ENCODE assay signal across 24 mouse cellular contexts in the genomic region with DNA sequence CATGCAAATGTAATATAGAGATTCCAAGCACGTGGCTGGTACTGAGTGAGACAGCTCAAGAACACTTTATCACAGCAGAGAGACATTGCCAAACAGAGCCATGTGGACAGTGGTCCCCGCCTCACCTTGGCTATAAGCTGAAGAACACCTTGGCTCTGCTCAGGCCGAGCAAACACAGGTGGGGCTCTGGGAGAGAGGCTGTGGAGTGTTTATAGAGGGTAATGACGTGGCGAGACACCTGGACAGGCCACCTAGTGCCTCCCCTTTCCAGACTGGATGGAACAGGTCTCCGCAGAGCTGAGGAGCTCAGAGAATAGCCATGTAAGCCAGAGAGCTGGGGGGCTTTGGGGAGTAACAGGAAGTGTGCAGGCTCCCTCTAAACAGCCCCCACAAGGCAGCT. TPM values are rescaled to one million over a fixed set of nuclear protein-coding genes. Genes with fewer than 3 reads are reported as not detected.
A peak's percentile ranks its signal among the peaks of the same experiment; 100 is the strongest.
DNase-seq lines count a peak whose midpoint lies in the region; ATAC-seq and TF ChIP-seq lines count a peak whose summit lies in the region.
"Had no signal": no experiment of that assay in that cellular context is flagged by ENCODE, and none has a peak within 500 bp of the region (broad histone marks: within the 10 kb centered on the region; RNA-seq: fewer than 3 reads in every experiment).

No protein-coding gene starts in this region.

- 0 out of 2 replicates have a peak, but pooled peaks have one; percentile 11 for TF ChIP-seq POLR2A in small intestine, adult 2 months (IDR thresholded peaks at IDR 0.05; ENCODE audit: low read depth, low read length)

- no peak for DNase-seq in layer of hippocampus, adult 2 months (ENCODE audit: low spot score in 2 of 2)
- DNase-seq in layer of hippocampus, postnatal 14 days (ENCODE audit: low spot score in 2 of 2): no peak
- DNase-seq in thymus, postnatal 14 days: no peak
- no peak for DNase-seq in right cerebral cortex, postnatal 4 days
- DNase-seq in frontal cortex, adult 2 months (ENCODE audit: extremely low spot score in 1 of 2, low spot score in 1 of 2): no peak
- DNase-seq: adrenal gland, postnatal 14 days; cerebellum, postnatal 25 days; gastrocnemius, postnatal 10 days; kidney, postnatal 4 days; liver, embryonic 13.5 days; spleen, adult 18-20 months; thymus, postnatal 25 days had no signal

- no peaks in the 10 kb centered on the region for H3K27me3 ChIP-seq in lung, embryonic 16.5 days (ENCODE audit: control insufficient read depth, insufficient read depth, low read depth, low read length)
- H3K27me3 ChIP-seq in small intestine, adult 2 months (ENCODE audit: control insufficient read depth, insufficient read depth, low read length): no peaks in the 10 kb centered on the region
- H3K27me3 ChIP-seq: forebrain, embryonic 13.5 days had no signal

- no peak overlapping the region for H3K9ac ChIP-seq in lung, embryonic 16.5 days (ENCODE audit: low read length)
- H3K9ac ChIP-seq: forebrain, embryonic 13.5 days; limb, embryonic 12.5 days; liver, embryonic 13.5 days; midbrain, embryonic 12.5 days; neural tube, embryonic 12.5 days had no signal

- peak overlapping the region; percentile 80 for H3K27ac ChIP-seq in layer of hippocampus, adult 2 months
- peak overlapping the region; percentile 70 for H3K27ac ChIP-seq in lung, embryonic 16.5 days (ENCODE audit: low read length)
- no peak overlapping the region for H3K27ac ChIP-seq in small intestine, adult 2 months (ENCODE audit: insufficient read depth, low read depth, low read length)
- H3K27ac ChIP-seq: forebrain, embryonic 13.5 days; hindbrain, embryonic 10.5 days; limb, embryonic 12.5 days; liver, embryonic 13.5 days; midbrain, embryonic 12.5 days; neural tube, embryonic 12.5 days had no signal

- peaks cover 21% of the 10 kb centered on the region for H3K4me1 ChIP-seq in lung, embryonic 16.5 days (replicated peaks; ENCODE audit: control insufficient read depth, insufficient read depth, low read length)
- H3K4me1 ChIP-seq in small intestine, adult 2 months (ENCODE audit: control insufficient read depth, insufficient read depth, insufficient read length, low read length): no peaks in the 10 kb centered on the region
- H3K4me1 ChIP-seq: neural tube, embryonic 12.5 days had no signal

- no peak overlapping the region for H3K4me3 ChIP-seq in layer of hippocampus, adult 2 months
- H3K4me3 ChIP-seq in lung, embryonic 16.5 days (ENCODE audit: low read length): 0 out of 2 replicates have a peak overlapping the region, but pooled peaks have one; percentile 5
- H3K4me3 ChIP-seq in small intestine, adult 2 months (ENCODE audit: low read depth, low read length): no peak overlapping the region
- H3K4me3 ChIP-seq: forebrain, embryonic 13.5 days; hindbrain, embryonic 10.5 days; limb, embryonic 12.5 days; liver, embryonic 13.5 days; midbrain, embryonic 12.5 days; neural tube, embryonic 12.5 days had no signal

- no peak for TF ChIP-seq CTCF in layer of hippocampus, adult 2 months (conservative IDR thresholded peaks at IDR 0.05)
- no peak for TF ChIP-seq CTCF in small intestine, adult 2 months (IDR thresholded peaks at IDR 0.05; ENCODE audit: extremely low read depth, insufficient read length, insufficient replicate concordance, low read depth, low read length)

- H3K36me3 ChIP-seq in lung, embryonic 16.5 days (ENCODE audit: control insufficient read depth, insufficient read depth, low read length): no peaks in the 10 kb centered on the region
- H3K36me3 ChIP-seq in small intestine, adult 2 months (ENCODE audit: control insufficient read depth, insufficient read depth, low read length): no peaks in the 10 kb centered on the region
- H3K36me3 ChIP-seq: limb, embryonic 12.5 days; liver, embryonic 13.5 days; midbrain, embryonic 12.5 days had no signal

- peak overlapping the region; percentile 18; the same call in 1 of the 2 replicates for H3K4me2 ChIP-seq in lung, embryonic 16.5 days (ENCODE audit: low read depth, low read length)
- H3K4me2 ChIP-seq: forebrain, embryonic 13.5 days; limb, embryonic 12.5 days; liver, embryonic 13.5 days; midbrain, embryonic 12.5 days; neural tube, embryonic 12.5 days had no signal

- H3K9me3 ChIP-seq in lung, embryonic 16.5 days (ENCODE audit: control insufficient read depth, low read length): no peaks in the 10 kb centered on the region
- H3K9me3 ChIP-seq: forebrain, embryonic 13.5 days; hindbrain, embryonic 10.5 days; limb, embryonic 12.5 days; liver, embryonic 13.5 days; midbrain, embryonic 12.5 days; neural tube, embryonic 12.5 days had no signal

- ATAC-seq in lung, embryonic 16.5 days (ENCODE audit: low read depth): peak; percentile 90
- ATAC-seq: forebrain, embryonic 13.5 days had no signal

- 39% methylated on average over 6 of the region's 6 CpGs for WGBS in lung, embryonic 16.5 days
- WGBS in small intestine, adult 2 months: 24% methylated on average over 6 of the region's 6 CpGs

RNA-seq across cellular contexts. Expression of a gene that starts 22.3 kb away (rescaled TPM):
- total RNA-seq in layer of hippocampus, adult 2 months (2021): 10 to 100 TPM; 83.9 to 84.6 TPM
- total RNA-seq in layer of hippocampus, postnatal 14 days (2021): 10 to 100 TPM; 58.7 to 58.9 TPM
- polyA plus RNA-seq in lung, embryonic 16.5 days (2015; fragmentation: Nextera tagmentation; extraction: Ambion mirVana): 0.52 and 0.73 TPM in 2 replicates
- 5.5 and 5.9 TPM in 2 replicates for polyA plus RNA-seq in small intestine, adult 2 months (2012; rRNA removed)
- polyA plus RNA-seq in frontal cortex, adult 2 months (2012; rRNA removed): 4.7 and 7.8 TPM in 2 replicates
- total RNA-seq: CH12.LX; megakaryocyte progenitor cell, adult 5-6 weeks; MEL; monocyte, adult 5-6 weeks had no signal

RNA-seq across cellular contexts. Expression of a gene that starts 46.0 kb away (rescaled TPM):
- total RNA-seq in layer of hippocampus, adult 2 months (2021): 100 to 1,000 TPM; 315 to 321 TPM
- total RNA-seq in layer of hippocampus, postnatal 14 days (2021): 100 to 1,000 TPM; 277 to 282 TPM
- polyA plus RNA-seq in lung, embryonic 16.5 days (2015; fragmentation: Nextera tagmentation; extraction: Ambion mirVana): 0.75 and 0.82 TPM in 2 replicates
- polyA plus RNA-seq in small intestine, adult 2 months (2012; rRNA removed): 2.6 and 10.5 TPM in 2 replicates
- polyA plus RNA-seq in frontal cortex, adult 2 months (2012; rRNA removed): 187 and 212 TPM in 2 replicates
- total RNA-seq: CH12.LX; megakaryocyte progenitor cell, adult 5-6 weeks; MEL; monocyte, adult 5-6 weeks had no signal

RNA-seq across cellular contexts. Expression of a gene that starts 47.8 kb away (rescaled TPM):
- 1 to 10 TPM; 2.4 to 3.0 TPM for total RNA-seq in layer of hippocampus, adult 2 months (2021)
- 1 to 10 TPM; 1.5 to 1.6 TPM for total RNA-seq in layer of hippocampus, postnatal 14 days (2021)
- 2.1 and 3.7 TPM in 2 replicates for polyA plus RNA-seq in lung, embryonic 16.5 days (2015; fragmentation: Nextera tagmentation; extraction: Ambion mirVana)
- polyA plus RNA-seq in small intestine, adult 2 months (2012; rRNA removed): 0.41 and 0.87 TPM in 2 replicates
- polyA plus RNA-seq in frontal cortex, adult 2 months (2012; rRNA removed): 0.84 and 1.2 TPM in 2 replicates
- total RNA-seq: CH12.LX; megakaryocyte progenitor cell, adult 5-6 weeks had no signal
- polyA plus RNA-seq: kidney, embryonic 14.5 days; limb, embryonic 12.5 days; liver, embryonic 13.5 days; neural tube, embryonic 12.5 days had no signal

Comparison
In these comparisons a context has a peak if more than half of its experiments do, and no peak if none do; other contexts are left out.
1. RNA of a gene that starts 46.0 kb away (polyA plus RNA-seq): 187 to 212 TPM in frontal cortex, adult 2 months; 2.6 to 10.5 TPM in small intestine, adult 2 months and 0.75 to 0.82 TPM in lung, embryonic 16.5 days; every median in the first group is over 10 times any median in the second.